Mouse (Mus musculus) stomach, postnatal 0 days (tissue): ENCODE results near the gene Foxl1.

Experiments
- CTCF ChIP-seq: IDR thresholded peaks from 2 replicates; pipeline ENCODE4 v1.5.1; 2016; ENCODE audit warnings: antibody characterized with exemption, low read depth, mild to moderate bottlenecking, moderate library complexity
- EP300 ChIP-seq: optimal IDR thresholded peaks from 2 replicates; pipeline ENCODE3; 2016; ENCODE audit warnings: antibody characterized with exemption

DNA sequence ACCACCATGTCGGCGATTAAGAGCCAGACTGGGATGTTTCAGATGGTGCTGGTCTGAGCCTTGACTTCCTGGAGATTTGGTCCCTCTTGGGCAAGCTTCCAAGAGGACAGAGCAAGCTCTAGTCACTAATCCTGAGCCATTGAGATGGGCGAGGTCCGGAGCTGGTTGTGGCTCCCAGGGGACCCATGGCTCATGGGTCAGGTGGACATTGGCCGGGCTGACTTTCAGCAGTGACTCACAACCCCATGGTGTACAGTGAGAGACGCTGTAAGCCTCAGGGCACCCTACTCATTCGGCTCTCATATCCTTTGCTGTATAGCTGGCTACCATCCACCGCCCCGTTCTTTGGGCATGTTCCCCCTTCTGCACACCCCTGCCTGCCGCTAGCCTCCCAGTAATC lies 6.4 kb downstream of the Foxl1 start:
- no peak for TF ChIP-seq CTCF
- TF ChIP-seq EP300, result no peak
